Mouse (Mus musculus) gastrocnemius, adult 18-20 months (tissue): ENCODE results near the gene Ubr1. TPM values are rescaled to one million over a fixed set of nuclear protein-coding genes. Genes with fewer than 3 reads are reported as not detected.
"Not testable (repeated sequence)": the region's sequence is repeated elsewhere in the genome, so short reads cannot be mapped to it uniquely, and the experiment has no call there.

Experiments used
- DNase-seq: peaks from one replicate; pipeline ENCODE4 v3.0.0; 2021; ENCODE audit warnings: low spot score
- long read RNA-seq, 2 experiments: library from polyadenylated mRNA; stranded (forward); transcript quantifications; one replicate each; pipeline ENCODE4 v2.0.0; 2021
- total RNA-seq, 2 experiments: library from RNA; stranded (reverse); gene quantifications; 2 replicates each; pipeline ENCODE4 v1.2.3; 2021

Ubr1 gene
- 10 to 100 TPM; 25.7 to 26.3 TPM for total RNA-seq
- long read RNA-seq, experiment 1, full-length matches to known transcripts: 5 of 19 reads
- long read RNA-seq, experiment 1, partial matches to known transcripts: 9 of 19 reads
- long read RNA-seq, experiment 1, other reads (novel, unspliced or antisense): 5 of 19 reads
- long read RNA-seq, experiment 2, full-length matches to known transcripts: 3 of 15 reads
- long read RNA-seq, experiment 2, partial matches to known transcripts: 5 of 15 reads
- long read RNA-seq, experiment 2, other reads (novel, unspliced or antisense): 7 of 15 reads

- DNase-seq: peak; percentile 85
Measured at GRCm38 (mm10) chr2:120970559-120971080, at the start of gene Ubr1. Gene Ubr1, minus strand, starts transcription at chr2:120970715.

- peak; percentile 40 for DNase-seq
Measured at GRCm38 (mm10) chr2:121017151-121017550, 46.6 kb upstream of the Ubr1 start.

GRCm38 (mm10) chr2:121016226-121016625 is 45.7 kb upstream of the Ubr1 start:
- no peak for DNase-seq

GRCm38 (mm10) chr2:121015507-121015906 is 45.0 kb upstream of the Ubr1 start:
- no peak for DNase-seq

GRCm38 (mm10) chr2:121012676-121013075 is 42.2 kb upstream of the Ubr1 start:
- DNase-seq: no peak

GRCm38 (mm10) chr2:121009071-121009677 is 38.7 kb upstream of the Ubr1 start:
- no peak for DNase-seq

- no peak for DNase-seq
Measured at GRCm38 (mm10) chr2:121008664-121009007, 38.1 kb upstream of the Ubr1 start.

GRCm38 (mm10) chr2:121007925-121008663 is 37.6 kb upstream of the Ubr1 start, which contains the start of gene Ccndbp1:
Gene Ccndbp1, plus strand, starts transcription at chr2:121008403.
- DNase-seq: peak; percentile 91

GRCm38 (mm10) chr2:121006986-121007385 is 36.5 kb upstream of the Ubr1 start:
- no peak for DNase-seq

- no peak for DNase-seq
Measured at GRCm38 (mm10) chr2:121004018-121004811, 33.7 kb upstream of the Ubr1 start.

- no peak for DNase-seq
Measured at GRCm38 (mm10) chr2:121003586-121003985, 33.1 kb upstream of the Ubr1 start.

- DNase-seq: no peak
Measured at GRCm38 (mm10) chr2:120998863-120999262, 28.3 kb upstream of the Ubr1 start.

- not testable (repeated sequence) for DNase-seq
Measured at GRCm38 (mm10) chr2:120996607-120997006, 26.1 kb upstream of the Ubr1 start.

GRCm38 (mm10) chr2:120991196-120991595 is 20.7 kb upstream of the Ubr1 start:
- DNase-seq: no peak

GRCm38 (mm10) chr2:120985241-120985640 is 14.7 kb upstream of the Ubr1 start:
- no peak for DNase-seq

GRCm38 (mm10) chr2:120983611-120984010 is 13.1 kb upstream of the Ubr1 start:
- no peak for DNase-seq

GRCm38 (mm10) chr2:120980861-120981260 is 10.3 kb upstream of the Ubr1 start:
- no peak for DNase-seq

- DNase-seq: no peak
Measured at GRCm38 (mm10) chr2:120979819-120980218, 9.3 kb upstream of the Ubr1 start.

- no peak for DNase-seq
Measured at GRCm38 (mm10) chr2:120978693-120979037, 8.2 kb upstream of the Ubr1 start.

- DNase-seq: no peak
Measured at GRCm38 (mm10) chr2:120977926-120978692, 7.6 kb upstream of the Ubr1 start.
